Mouse (Mus musculus) adrenal gland, adult 2 months (tissue): ENCODE results near the gene Apopt1. TPM values are rescaled to one million over a fixed set of nuclear protein-coding genes. Genes with fewer than 3 reads are reported as not detected.

Source experiments
- DNase-seq: peaks from one replicate; pipeline ENCODE4 v3.0.0; 2021
- long read RNA-seq: library from polyadenylated mRNA; stranded (forward); transcript quantifications from one replicate; pipeline ENCODE4 v2.0.0, GENCODE M21; 2021
- polyA plus RNA-seq: library from polyadenylated mRNA; depleted of rRNA; stranded (reverse); fragments of >200 nt; gene quantifications from 2 replicates; pipeline ENCODE4 v1.2.3, GENCODE M21; 2012; rRNA removed
- total RNA-seq, 2 experiments: library from RNA; stranded (reverse); gene quantifications; 2 replicates each; pipeline ENCODE4 v1.2.3; 2021

Gene Apopt1
- total RNA-seq (10 to 100 TPM; 67.7 to 70.0 TPM), polyA plus RNA-seq (191 and 279 TPM in 2 replicates)
- long read RNA-seq, transcript Apopt1-201 (5 exons, 1,065 nt), result major isoform, 69 of 85 reads
- long read RNA-seq, partial matches to known transcripts, result 2 of 85 reads
- long read RNA-seq, other reads (novel, unspliced or antisense), result 11 of 85 reads

DNA sequence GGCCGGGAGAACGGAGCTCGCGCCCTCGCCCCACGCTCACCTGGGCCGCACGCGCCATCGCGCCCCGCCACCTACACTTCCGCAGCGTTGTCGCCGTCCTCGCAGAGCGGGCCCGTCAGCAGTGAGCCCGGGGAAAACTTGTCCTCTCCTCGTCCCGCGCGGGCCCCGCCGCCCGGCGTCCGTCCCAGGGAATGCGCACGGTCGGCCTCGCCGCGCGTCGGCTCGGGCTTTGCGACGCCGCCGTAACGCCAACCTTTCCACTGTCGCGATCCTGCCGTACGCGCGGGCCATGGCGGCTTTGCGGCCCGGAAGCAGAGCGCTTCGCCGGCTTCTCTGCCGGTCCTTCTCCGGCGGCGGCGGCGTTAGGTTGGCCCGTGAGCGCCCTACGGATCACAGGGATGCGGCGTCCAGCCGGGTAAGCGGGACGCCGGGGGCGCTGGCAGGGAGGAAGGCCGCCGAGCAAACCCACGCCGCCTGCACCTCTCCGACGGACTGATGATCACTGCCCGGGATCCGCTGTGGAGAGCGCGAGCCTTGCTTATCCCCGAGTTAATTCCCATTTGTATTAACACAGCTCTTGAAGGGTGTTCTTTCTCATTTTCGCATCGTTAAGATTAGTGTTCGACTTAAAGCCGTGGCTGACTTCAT, at the start of gene Apopt1, which contains the start of gene Bag5:
Gene Apopt1 (plus strand): TSS at position 258 of the 648 bp plus-strand sequence.
Gene Bag5 (minus strand): TSS at position 254 of the 648 bp plus-strand sequence.
- DNase-seq, result peak; percentile 95

DNA sequence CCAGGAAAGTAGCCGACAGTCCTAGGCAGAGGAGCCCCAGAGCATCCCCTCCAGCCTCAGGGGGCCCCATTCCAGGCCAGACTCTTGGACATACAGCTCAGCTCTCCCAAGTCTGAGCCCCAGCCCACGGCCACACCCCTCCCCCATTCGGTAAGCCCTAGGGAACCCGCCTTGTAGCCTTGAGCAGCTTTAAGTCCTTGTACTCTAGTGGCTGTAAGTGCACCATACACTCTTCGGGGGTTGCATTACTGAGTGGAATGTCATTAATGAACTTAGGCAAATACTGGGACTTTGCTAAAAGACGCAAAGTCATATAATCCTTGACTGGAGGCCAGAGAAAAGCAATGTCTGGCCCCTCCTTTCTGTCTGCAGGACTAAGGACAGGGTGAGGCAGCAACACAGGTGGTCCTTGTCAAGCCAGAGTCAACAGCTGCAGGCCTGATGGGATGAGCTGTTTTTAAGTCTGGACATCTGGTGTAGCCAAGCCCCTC, 48.9 kb upstream of the Apopt1 start:
- DNase-seq, result no peak

DNA sequence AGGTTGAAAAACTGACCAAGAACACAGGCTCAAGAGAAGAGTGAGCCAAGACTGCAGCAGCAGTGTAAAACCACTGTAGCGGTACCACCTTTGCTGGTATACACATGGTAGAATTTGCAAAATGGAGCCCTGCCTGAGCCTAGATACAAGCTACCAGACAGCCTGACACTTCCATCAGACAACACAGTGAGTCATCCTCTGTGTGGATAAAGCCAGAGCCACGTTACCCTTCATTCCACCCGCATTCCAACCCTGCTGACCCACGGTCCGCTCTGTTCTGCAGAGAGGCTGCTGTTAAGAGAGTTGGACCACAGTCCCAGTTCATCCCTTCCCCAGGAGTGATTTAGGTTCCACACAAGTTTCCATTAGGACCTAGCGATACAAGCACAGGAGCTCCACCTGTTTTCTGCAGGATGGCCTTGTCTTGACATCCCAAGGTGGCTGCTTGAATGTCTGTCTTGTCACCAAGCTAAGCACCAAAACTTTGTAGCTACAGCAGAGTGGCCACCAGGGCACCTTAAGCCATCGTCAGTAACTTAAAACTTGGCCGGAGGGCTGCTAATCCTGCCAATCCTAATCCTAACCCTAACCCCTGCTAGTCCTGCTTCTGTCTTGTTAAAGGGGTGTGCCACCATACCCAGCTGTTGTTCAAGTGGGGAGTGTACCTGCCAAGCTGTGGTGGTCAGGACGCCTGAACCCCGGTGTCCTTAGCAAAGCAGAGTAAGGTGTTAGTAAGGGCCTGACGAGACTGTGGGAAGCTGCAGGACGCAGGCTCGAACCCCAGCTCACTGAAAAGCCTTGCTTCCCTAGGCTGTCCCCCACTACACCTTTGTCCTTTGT, 47.8 kb upstream of the Apopt1 start:
- DNase-seq, result peak; percentile 48

DNA sequence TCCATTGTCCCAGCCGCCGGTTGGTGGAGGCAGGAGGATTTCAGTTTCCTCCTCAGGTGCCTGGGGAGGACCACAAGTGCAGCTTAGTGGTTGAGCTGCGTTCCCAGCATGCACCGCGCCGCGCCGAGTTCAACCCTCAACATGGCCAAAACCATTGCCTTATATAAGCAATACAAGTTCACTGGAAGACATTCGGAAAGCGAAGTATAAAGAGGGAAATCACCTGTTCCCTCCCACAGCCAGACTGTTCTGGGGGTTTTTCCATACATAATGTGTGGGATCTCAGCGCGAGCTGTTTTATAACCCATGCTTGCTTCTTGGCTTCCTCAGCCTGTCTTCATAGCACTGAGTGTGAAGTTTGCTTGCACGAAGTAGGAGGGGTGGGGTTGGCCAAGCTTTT, 46.7 kb upstream of the Apopt1 start:
- DNase-seq, result no peak

DNA sequence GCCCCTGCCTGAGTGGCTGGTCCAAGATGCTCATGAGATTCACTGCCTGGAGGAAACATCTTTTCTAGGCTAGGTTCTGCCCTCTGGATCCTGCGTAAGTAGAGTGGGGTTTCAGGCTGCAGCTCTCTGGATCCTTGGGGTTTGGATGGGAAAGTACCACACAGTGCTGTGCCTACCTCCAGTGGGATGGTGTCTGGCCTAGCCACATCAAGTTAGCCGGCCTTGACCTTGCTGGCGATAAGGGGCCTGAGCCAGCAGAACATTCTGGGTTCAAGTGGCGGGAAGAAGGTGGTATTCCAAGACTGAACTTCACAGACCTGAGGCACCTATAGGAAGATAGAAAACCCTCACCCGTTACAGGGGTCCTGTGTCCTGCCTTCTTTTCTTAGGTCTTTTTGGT, 45.6 kb upstream of the Apopt1 start:
- no peak for DNase-seq

DNA sequence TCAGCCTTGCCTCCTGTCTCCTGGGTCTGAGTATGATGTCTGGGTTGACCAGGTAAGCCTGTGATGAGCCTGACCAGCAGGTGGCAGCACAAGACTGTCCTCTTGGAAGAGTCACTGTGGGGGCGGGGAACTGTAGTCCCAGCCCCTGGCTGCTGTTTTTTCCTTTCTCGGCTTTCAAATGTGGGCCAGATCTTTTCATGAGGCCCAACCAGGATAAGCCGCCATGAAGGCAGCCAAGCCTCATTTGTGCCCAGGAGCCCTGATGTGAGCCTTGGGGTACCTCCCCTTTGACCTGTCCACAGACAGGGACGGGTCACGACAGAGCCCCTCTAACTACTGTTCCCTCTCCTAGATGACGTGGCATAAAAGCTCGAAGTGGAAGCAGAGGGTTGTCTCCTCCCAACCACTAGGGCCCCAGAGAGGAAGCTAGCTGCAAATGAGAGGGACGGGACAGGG, 44.6 kb upstream of the Apopt1 start:
- DNase-seq, result peak; percentile 93

DNA sequence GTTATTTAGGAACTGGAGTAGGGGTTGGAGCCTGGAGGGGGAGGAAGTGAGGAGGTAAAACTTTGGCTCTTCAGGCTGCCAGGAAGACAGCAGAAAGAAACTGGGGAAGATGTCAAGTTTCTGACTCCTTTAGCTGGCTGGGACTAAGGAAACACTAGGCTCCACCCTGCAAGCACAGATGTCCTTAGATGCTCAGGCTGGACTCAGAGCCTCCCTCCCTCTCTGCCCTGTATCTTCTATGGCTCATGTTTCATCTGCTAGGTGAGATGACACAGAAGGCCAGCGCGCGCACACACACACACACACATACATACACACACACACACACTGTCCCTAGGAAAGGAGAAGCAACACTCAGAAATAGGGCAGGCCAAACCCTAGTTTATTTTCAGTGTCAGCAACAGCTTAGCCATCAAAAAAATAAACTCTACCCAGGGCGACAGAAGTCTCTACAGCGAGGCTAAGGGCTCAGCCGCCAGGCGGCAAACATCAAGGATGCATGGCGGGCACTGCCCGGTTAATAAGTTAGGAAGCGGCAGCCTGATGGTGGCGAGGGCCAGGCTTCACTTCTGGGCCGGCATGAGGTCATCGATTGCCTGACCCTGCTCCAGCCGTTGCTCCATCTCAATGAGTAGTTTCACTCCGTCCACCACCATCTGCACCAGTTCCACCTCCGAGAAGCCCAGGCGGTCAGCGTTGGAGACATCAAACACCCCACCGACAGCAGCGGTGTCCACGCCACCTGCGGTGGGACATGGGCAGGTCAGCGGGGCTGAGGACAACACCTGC, 43.9 kb upstream of the Apopt1 start:
- no peak for DNase-seq

DNA sequence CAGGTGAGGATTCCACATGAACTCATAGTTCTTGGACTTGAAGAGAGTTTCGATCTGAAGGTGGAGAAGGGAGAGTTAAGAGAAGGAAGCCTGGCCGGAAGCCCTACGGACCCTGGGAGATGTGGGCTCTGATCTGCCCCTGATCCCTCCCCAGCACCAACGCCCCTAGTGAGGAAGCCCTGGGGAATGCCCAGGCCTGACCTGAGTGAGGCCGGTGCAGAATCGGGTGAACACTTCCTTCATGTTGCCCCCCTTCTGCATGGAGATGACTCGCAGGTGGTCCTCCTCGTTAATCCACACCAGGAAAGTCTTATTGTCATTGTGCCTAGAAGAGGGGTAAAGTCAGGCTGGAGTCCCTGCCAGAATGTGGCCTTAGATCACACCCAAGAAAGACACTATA, 43.1 kb upstream of the Apopt1 start:
- no peak for DNase-seq

DNA sequence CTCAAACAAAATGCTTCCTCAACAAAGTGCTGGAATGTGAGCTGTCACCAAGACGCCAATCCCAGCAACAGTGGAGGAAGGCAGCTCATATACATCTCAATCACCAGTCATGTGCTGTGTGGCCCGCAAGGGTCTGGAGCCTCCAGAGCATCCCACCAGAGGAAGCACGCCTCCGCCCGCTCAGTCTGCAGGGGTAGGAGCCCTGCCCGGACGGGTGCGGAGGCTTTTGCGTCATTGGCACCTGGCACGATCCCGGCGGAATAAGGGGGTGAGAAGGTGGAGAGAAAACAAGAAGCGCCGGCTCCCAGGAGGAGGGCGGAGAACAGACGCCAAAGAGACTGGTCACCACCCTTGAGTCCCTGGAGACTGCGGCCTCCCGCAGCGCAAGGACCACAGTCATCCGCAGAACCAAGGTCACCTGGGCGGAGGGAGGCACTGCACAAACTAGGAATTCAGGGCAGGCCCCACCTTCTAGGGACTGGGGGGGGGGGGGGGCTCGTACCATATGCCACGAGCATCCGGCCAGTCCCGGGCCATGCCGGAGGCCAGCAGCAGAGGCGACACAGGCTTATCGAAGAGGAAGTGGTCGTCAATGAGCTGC, 42.6 kb upstream of the Apopt1 start:
- DNase-seq, result peak; percentile 66

DNA sequence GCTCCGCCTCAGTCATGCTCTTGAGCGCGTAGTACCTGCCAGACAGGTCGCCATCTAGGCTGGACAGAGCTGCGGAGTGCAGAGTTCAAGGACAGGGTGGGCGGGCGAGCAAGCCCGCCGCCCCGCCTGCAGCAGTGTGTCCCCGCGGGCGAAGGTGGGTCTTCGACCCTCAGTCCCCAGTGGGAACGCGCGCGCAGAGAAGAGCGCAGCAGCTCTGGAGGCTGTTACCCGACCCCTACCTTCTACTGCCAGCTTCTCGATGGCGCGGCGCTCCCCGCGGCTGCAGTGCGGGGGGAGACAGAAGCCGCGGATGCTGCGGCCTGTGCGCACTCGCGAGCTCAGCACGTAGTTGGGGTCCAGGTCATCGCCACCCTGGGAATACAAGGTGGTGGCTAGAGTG, 42.1 kb upstream of the Apopt1 start:
- DNase-seq, result peak; percentile 30

DNA sequence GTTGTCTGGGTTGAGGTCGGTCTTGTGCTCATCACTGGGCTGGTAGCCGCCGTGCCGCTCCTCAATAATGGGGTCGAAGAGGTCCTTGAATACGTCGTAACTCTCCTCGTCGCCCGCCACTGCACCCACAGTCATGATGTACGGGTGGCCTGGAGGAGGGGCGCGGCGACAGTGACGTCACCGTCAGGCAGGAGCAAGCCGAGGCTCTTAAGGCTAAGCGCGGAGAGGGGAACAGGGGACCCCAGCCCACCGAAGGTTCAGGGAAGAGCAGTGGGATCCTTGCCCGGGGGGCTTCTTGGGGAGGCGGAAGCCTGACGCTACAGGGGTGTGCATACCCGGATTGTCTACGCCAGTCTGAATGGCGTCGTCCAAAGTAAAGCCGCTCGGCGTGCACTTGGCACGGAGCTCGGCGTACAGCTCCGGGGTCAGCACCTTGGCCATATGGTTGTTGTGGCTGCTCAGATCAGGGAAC, 41.6 kb upstream of the Apopt1 start:
- DNase-seq, result peak; percentile 72

DNA sequence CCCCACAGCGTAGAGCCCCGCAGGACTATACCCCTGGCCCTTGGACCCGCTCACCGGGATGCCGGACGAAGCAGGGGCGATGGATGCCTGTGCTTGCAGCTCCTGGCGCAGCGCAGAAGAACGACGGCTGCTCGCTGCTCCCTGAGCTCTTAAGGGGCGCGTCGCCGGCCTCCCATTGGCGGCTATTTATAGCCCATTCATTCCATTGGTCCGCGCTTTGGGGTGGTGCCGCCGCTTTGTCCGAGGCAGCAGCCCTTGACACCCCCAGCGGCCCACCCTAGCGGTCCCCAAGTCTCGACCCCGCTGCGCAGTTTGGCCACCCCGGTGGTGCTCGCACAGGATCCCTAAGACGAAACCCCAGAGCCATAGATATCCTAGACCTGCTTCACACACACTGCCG, 40.9 kb upstream of the Apopt1 start, which contains the start of gene Ckb:
Gene Ckb (minus strand): TSS at position 163 of the 400 bp plus-strand sequence.
- peak; percentile 89 for DNase-seq

DNA sequence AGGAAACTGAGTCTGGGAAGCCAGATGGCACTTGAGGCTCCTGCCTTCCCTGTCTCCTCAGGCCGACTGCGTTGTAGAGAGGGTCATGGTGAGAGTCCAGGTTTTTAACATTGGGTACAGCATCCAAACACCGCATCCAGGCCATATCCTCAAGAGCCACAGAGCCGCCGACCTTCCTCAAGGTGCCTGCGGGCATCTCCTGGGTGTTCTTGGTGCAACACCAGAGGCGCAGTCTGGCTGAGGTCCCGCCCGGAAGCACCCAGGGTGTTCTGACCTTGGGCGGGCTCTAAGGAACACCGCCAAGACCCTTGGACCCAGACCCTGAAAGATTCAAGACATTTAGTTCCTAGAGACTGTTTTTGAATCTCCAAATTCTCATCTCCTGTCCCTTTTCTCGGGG, 40.5 kb upstream of the Apopt1 start:
- no peak for DNase-seq

DNA sequence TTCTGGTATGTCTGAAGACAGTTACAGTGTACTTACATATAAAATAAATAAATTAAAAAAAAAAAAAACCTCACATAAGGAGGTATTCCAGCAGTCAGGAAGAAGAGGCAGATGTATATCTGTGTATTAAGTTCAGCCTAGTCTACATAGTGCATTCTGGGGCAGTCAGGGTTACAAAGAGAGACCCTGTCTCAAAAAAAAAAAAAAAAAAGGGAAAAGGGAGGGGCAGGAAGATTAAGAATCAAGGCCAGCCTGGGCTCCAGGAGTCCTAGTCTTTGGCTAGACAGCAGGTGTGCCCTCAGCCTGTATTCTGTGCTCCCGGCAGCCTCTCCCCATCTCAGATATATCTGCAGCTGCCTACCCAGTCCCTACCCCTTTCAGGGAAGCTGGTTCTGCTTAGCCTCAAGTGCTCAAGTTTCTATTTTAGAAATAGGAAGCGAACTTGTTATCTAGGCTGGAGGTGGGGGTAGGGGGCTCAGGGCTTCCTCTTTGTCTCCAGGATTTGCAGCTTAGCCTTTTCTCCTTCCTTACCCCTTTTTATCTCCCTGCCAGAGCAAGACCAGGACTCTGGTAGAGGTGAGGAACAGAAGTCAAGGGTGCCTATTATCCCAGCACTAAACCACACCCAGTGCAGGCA, 38.1 kb upstream of the Apopt1 start:
- DNase-seq, result no peak

DNA sequence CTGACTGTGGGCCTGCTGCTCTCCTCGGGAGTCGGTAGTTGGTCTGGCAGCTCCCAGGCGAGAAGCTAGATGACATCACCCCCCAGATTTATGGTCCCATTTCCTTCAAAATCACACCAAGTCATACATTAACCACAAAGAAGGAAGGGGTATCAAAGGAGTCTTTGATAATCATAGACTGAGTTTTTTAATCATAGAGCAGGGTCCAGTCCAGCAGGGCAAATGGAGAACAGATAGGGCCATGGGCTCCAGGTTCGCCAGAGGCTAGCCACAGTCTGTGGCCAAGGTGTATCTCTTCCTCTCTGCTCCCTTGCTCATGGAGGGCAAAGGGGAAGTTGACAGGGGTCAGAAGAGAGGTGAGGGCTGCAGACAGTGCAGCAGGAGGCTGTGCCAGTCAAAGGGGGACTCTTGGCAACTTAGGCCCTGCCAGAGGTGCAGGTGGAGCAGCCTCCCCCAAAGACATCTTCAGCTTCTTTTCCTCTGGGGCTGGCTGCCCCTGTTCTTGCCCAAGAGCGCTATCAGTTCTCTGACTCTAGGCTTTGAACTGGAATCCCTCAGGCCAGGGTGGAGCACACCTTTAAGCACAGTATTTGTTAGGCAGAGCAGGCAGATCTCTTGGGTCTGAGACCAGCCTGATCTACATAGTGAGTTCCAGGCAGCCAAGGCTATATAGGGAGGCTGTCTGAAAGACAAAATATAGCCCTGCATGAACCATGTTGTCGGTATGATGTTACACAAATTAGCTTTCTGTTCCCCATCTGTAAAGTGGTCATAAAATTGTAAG, 37.1 kb upstream of the Apopt1 start:
- DNase-seq, result no peak

DNA sequence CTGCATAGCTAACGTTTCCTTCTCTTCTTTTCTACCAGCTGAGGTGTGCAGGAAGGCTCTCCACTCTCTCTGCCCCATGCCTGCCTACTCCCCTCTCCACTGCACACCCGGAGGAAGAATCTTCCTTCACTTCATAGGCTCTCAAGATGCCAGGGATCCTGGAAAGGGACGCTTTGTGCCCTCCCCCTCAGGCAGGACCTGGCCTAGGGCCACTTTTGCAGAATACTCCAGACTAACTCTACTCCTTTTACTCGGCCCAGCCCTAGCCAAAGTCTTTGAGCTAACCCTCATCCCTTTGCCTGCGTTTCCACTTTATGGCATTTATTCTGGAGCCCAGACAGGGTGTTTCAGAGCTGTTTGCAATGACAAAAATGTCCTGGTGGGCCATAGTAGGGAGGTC, 35.6 kb upstream of the Apopt1 start:
- no peak for DNase-seq

DNA sequence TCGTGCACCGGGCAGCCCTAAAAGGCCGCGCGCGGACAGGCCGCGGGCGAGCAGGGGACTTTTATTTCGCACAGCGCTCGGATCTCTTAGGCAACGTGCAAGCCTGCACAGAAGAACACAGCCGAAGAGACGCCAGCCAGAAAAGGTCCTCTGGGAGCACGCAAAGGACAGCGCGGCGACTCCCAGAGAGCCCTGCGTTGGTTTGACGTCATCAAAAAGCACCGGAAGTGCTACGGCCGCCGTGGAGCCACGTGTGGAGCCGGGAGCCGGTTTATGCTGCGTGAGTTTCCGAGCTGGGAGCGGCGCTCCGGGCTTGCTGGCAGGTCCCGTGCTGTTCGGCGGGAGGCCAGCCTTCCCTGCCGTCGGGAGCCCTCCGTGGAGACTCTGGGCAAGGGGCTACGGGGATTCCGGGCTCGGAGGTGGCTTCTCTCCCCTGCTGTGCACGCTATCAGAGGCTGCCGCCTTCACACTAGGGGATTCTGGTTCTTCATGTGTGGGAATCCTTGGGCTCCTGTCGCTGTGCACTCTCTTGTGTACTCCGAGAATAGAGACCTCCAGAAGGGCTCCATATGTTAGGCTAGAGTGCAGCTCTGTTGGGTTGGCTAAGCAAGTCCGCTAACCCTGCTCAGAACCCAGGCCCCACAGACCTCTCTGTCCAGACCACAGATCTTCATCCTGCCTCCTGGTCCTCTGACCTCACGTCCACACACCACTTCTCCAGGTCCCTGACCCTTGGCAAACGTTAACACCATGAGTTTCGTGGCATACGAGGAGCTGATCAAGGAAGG, 35.0 kb upstream of the Apopt1 start, which contains the start of gene Trmt61a:
Gene Trmt61a (plus strand): TSS at position 224 of the 788 bp plus-strand sequence.
- DNase-seq, result peak; percentile 91

DNA sequence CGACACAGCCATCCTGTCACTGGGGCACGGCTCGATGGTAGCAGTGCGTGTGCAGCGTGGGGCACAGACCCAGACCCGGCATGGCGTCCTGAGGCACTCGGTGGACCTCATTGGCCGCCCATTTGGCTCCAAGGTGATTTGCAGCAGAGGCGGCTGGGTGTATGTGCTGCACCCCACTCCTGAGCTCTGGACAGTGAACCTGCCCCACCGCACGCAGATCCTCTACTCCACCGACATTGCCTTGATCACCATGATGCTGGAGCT, 34.5 kb upstream of the Apopt1 start:
- DNase-seq, result no peak

DNA sequence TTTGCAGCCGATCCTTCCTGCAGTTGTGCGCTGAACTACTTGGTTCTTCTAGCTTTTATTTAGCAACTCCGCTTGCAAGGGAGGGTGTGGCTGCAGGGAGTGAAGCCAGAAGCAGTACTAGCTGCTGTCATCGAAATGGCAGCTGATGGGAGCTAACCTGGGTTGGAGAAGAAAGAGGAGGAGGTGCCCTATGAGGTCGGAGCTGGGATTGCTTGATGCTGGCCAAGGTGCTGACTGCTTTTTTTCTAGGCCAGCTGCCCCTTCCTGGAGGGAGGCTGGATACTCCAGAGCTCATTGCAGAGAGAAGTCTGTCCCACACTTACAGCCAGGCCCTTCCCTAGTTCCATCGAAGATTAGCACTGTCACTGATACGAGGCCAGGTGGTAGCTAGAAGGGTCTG, 34.1 kb upstream of the Apopt1 start:
- no peak for DNase-seq
